Mouse (Mus musculus) bone marrow macrophage, adult 2 months (primary cell): ENCODE data around the gene Eif2b1.

ENCODE experiments used
- CTCF ChIP-seq: IDR thresholded peaks from 2 replicates; pipeline ENCODE4 v1.5.1; 2012; ENCODE audit warnings: low read depth, mild to moderate bottlenecking, low read length, moderate library complexity
- POLR2A ChIP-seq: IDR thresholded peaks from 2 replicates; pipeline ENCODE4 v1.6.1; 2012; ENCODE audit warnings: mild to moderate bottlenecking, low read depth, low read length, borderline replicate concordance

- TF ChIP-seq CTCF, result no peak
- TF ChIP-seq POLR2A, result no peak
Observed at GRCm38 (mm10) chr5:124528351-124528750, 50.6 kb downstream of the Eif2b1 start.
